Mouse (Mus musculus) ES-Bruce4 (cell line): ENCODE data around the gene Itih3.

Source experiments
- CTCF ChIP-seq: IDR thresholded peaks from one replicate; pipeline ENCODE4 v1.8.1; 2011; ENCODE audit warnings: low read depth, low read length
- POLR2A ChIP-seq: IDR thresholded peaks from one replicate; pipeline ENCODE4 v1.8.1; 2011; ENCODE audit warnings: low read length; ENCODE audit not compliant: insufficient read depth

DNA sequence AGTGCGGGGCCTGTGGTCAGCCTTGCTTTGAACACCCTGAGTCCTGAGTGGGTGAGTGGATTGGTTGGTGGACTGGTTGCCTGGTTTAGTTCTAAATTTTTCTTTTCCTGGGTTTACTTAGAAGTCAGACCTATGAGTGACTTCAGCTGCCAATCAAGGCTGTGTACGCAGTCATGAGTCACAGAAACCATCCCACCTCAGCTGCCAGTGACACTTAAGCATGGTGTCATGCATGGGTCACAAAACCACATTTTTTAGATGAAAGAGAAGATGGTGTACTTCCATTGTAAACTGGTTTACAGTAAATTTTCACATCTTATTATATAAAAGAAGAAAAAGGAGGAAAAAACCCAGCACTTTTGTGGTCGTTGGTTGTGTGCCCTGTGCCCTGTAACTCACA is 45.7 kb downstream of the Itih3 start:
- TF ChIP-seq POLR2A (no peak), CTCF (no peak)
